In the genomic region with DNA sequence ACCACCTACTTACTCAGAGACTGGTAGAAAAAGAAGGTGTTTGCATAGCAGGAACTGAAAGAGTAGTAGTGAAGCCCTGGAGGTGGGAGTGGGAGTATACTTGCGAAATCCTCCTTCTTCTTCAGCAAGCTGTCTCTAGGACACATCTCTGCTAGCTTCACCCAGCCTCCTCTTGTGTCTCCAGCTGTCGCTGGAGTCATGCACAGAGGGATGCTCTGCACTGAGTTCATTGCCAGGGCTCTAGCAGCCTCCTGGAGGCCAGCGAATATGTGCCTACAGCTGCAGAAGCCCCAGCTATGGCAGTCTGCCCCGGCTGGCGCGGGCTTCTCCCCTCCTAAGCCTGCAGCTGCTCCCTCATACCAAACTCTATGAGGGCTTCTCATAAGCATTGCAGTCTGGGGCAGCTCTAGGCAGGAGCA, we compare ENCODE assay signal across 9 mouse cellular contexts.
A peak's percentile ranks its signal among the peaks of the same experiment; 100 is the strongest.
DNase-seq lines count a peak whose midpoint lies in the region; ATAC-seq and TF ChIP-seq lines count a peak whose summit lies in the region.
"Had no signal": no experiment of that assay in that cellular context is flagged by ENCODE, and none has a peak within 500 bp of the region (broad histone marks: within the 10 kb centered on the region; RNA-seq: fewer than 3 reads in every experiment).

No protein-coding gene starts in this region.

- intact Hi-C loops in gastrocnemius, postnatal 36 days (cut with DNase I), result no loop called here

- peaks cover 6% of the 10 kb centered on the region for H3K4me1 ChIP-seq in neural tube, embryonic 15.5 days

- no peak overlapping the region for H3K4me2 ChIP-seq in neural tube, embryonic 15.5 days

- no peaks in the 10 kb centered on the region for H3K9me3 ChIP-seq in neural tube, embryonic 15.5 days (replicated peaks)

- H3K36me3 ChIP-seq in neural tube, embryonic 15.5 days, result no peaks in the 10 kb centered on the region

- peak; percentile 67 for ATAC-seq in neural tube, embryonic 15.5 days (ENCODE audit: low FRiP score)
- ATAC-seq: Patski had no signal

- H3K27me3 ChIP-seq in neural tube, embryonic 15.5 days (replicated peaks), result no peaks in the 10 kb centered on the region
- H3K27me3 ChIP-seq: Patski had no signal

- peak overlapping the region; percentile 84 for H3K27ac ChIP-seq in layer of hippocampus, adult 2 months
- peak overlapping the region; percentile 73 for H3K27ac ChIP-seq in neural tube, embryonic 15.5 days (replicated peaks)

- H3K4me3 ChIP-seq in layer of hippocampus, adult 2 months, result no peak overlapping the region
- H3K4me3 ChIP-seq in neural tube, embryonic 15.5 days (replicated peaks), result no peak overlapping the region

- peak; percentile 53 for DNase-seq in testis, postnatal 10 days (ENCODE audit: low spot score)
- no peak for DNase-seq in testis, postnatal 14 days (ENCODE audit: low spot score)
- DNase-seq in gastrocnemius, postnatal 36 days, result peak; percentile 68 to 73
- peak; percentile 63 to 73 for DNase-seq in layer of hippocampus, adult 2 months (ENCODE audit: low spot score in 2 of 2)
- no peak for DNase-seq in urinary bladder, postnatal 14 days (ENCODE audit: low spot score)
- no peak for DNase-seq in thymus, postnatal 25 days
- DNase-seq in thymus, postnatal 10 days (ENCODE audit: low spot score in 2 of 2), result no peak

- 0 out of 2 replicates have a peak, but pooled peaks have one; percentile 22 for TF ChIP-seq CTCF in layer of hippocampus, adult 2 months (conservative IDR thresholded peaks at IDR 0.05)

- H3K9ac ChIP-seq in neural tube, embryonic 15.5 days (replicated peaks), result no peak overlapping the region

- 62% methylated on average over 6 of the region's 6 CpGs for WGBS in neural tube, embryonic 15.5 days

Comparison
In these comparisons a context has a peak if more than half of its experiments do, and no peak if none do; other contexts are left out.
1. DNase-seq: peak in testis, postnatal 10 days (single experiment), gastrocnemius, postnatal 36 days (2 of 2) and layer of hippocampus, adult 2 months (2 of 2); none in testis, postnatal 14 days (single experiment), urinary bladder, postnatal 14 days (single experiment), thymus, postnatal 25 days (single experiment) and thymus, postnatal 10 days (0 of 2).